Mouse (Mus musculus) forelimb bud, embryonic 11.5 days (tissue): Measurements from ENCODE around the gene Trp53tg5.

Experiments used
- DNase-seq: peaks from one replicate; pipeline ENCODE4 v3.0.0-alpha.2; 2012; ENCODE audit warnings: low read depth, low spot score

The Trp53tg5 gene

GRCm38 (mm10) chr2:164473624-164474023 is at the start of gene Trp53tg5:
TSS of gene Trp53tg5 (minus strand) at chr2:164473724.
- no peak for DNase-seq

DNA sequence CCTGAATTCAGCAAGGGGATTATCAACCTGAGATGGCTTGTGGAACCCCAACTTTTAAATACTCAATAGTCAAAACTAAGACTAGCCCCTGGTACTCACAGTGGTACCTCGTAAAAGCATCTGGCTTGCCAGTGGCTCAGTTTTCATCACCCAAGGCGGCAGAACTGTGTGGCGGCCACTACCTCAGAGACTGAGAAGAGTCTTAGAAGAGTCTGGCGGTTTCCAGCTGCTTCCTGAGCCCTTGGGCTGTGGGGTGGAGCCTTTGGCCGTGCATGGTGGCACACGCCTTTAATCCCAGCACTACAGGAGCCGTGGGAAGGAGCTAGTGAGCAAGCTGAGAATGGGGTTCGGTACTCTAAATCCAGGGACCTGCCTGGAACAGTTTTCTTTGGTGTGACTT is 48.8 kb upstream of the Trp53tg5 start:
- no peak for DNase-seq

- DNase-seq: no peak
Observed at GRCm38 (mm10) chr2:164521841-164522240, 48.3 kb upstream of the Trp53tg5 start.

DNA sequence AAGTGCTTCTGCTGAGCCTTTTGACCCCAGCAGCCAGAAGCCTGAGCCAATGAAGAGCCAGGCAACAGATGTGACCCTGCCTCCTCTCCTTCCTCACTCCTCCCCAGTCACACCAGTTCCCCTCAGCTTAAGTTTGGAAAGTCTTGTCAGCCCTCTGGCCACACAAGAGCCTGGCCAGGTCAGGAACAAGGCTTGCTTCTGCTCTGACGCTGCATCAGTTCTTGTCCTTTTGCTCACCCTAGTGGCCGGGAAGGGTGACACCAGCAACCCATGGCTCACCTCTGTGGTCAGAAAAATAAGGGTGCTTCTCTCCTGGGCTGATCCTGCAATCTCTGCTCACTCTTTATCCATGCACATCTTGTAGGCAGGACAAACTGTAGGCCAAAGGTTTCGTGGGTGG is 47.3 kb upstream of the Trp53tg5 start:
- no peak for DNase-seq

DNA sequence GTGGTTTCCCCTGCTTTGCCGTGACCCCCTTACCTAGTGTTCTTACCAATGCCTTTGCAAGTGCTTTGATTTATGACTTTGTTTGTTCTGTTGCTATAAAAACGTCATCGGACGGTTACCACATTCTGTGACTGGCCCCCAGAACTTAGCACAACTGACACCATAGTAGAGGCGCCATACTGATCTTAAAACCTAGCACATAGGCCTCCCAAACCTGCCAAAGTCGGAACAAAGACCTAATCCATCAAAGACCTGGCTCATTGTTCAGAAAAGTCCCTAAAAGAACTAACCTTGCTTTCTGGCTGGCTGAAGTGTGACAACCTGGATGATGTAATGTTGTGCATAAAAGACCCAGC is 45.6 kb upstream of the Trp53tg5 start:
- no peak for DNase-seq

DNA sequence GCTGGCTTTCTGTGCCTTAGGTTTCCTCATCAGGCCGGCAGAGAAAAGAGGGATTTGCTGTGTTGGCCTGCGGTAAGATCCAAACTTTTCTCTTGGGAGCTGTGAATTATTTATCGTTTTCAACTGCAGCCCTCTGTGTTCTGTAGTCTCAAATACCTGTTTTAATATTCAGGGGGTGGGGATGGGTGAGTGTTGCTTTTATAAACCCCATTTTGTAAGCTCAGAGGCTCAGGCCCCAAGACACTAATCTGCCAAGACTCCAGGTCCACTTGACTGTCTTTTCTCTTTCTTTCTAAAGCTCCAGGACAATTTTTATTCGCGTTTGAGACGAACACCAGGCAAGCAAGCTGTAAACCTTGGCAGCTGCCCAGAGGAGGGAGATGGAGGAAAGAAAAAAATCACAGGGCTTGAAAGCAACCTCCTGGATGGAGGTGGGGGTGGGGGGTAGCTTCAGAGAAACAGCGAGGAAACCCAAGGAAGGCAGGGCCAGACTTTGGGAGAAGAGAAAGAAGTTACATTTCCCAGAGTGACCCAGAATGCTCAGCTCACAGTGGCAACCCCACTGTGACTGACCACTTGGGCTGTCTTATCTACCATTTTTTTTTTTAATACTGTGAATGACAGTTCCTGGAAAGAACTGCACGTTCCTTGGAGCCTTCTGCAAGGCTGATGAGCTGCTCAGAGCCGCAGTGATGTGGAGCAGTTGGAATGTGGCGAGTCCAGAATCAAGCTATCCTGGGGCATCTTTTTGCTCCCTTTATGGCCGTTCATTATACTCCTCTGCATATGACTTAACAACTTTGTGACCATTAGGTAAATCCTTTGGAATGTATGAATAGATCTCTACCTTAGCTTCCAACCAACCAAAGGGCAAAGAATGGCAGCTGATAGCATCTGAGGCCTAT is 45.0 kb upstream of the Trp53tg5 start:
- no peak for DNase-seq

GRCm38 (mm10) chr2:164517485-164518221 is 44.1 kb upstream of the Trp53tg5 start:
- peak; percentile 48 for DNase-seq

- no peak for DNase-seq
Observed at GRCm38 (mm10) chr2:164516592-164516991, 43.1 kb upstream of the Trp53tg5 start.

DNA sequence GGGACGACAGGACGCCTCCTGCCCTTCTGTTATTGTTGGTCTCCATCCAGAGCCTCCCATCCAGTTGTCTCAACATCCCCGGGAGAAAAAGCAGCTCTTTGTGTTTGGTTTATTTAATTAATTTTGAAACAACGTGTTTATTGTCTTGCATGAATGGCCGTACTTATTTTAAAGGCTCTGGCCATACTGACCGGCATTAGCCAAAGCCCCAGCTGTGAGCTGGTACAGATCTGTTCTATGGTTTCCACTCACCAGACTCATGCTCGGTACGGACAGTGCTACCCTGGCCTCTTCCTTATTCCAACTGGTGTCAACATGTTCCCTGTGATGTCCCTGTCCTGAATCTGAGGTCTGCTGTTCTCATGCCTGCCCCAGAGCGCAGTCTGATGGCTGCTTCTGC is 42.4 kb upstream of the Trp53tg5 start:
- DNase-seq: no peak

DNA sequence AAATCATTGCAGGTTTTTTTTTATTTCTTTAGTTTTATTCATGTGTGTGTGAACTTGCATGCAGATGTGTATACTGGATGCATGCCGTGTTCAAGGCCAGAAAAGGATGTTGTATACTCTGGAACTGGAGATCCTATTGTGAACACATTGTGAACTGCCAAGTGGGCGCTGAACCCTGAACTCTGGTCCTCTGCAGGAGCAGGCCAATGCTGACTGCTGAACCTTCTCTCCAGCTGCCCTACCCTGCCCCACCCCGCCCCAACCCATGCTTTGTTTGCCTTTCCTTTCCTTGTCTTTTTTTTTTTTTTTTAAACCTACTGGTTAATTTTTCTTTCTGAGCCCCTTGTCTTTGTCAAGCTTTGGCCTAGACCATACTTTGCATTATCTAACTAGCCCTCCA is 41.4 kb upstream of the Trp53tg5 start:
- no peak for DNase-seq

DNA sequence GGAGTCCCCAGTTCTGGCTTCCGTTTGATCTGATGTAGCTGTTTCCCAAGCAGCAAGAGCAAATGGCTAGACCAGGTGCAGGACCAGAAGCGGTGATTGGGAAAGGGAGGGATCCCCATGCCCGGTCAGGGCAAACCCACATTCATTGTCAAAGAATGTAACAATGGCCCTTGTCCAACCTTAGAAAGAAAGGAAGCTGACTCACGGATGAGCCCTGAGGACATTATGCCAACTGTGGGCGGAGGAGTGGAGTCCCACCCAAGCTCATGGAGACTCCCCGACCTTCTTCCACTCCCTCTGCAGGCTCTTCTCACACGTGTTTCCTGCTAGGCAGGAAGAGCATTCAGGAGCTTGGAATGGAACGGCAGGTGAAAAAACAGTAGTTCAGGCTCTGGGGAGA is 39.9 kb upstream of the Trp53tg5 start:
- DNase-seq: no peak

DNA sequence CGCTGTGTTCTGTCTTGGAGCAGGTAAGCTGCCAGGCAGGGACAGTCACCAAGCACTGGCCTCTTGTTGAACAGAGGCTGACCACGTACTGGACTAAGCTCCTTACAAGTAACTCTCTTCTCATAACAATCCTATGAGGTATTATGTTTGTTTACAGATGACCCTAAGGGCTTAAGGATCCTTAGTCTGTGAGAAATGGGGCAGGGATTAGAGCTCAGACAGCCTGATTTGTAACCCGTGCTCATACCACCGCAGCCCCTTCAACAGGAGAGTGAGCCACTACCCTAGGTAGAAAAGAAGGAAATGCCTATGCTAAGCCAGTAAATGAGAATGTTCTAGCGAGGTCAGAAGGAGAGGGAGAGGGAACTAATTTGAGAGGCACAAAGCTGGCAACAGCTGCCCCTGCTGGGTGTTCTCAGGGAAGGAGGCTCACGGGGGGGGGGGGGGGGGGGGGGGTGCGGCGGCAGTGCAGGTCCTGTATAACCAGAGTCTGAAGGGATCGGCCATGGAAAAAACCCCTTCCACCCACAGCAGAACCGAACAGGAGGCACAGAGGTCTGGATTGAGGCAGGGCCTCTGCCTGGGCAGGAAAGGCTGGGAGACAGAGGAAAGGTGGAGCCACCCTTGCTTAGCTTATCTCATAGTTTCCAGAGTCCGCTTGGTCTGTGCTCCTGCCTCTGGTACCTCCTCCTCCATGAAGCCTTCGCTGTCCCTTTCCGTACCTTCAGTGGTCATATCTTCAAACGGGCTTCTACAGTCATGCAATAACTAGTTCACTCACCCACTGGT is 38.8 kb upstream of the Trp53tg5 start:
- no peak for DNase-seq

DNA sequence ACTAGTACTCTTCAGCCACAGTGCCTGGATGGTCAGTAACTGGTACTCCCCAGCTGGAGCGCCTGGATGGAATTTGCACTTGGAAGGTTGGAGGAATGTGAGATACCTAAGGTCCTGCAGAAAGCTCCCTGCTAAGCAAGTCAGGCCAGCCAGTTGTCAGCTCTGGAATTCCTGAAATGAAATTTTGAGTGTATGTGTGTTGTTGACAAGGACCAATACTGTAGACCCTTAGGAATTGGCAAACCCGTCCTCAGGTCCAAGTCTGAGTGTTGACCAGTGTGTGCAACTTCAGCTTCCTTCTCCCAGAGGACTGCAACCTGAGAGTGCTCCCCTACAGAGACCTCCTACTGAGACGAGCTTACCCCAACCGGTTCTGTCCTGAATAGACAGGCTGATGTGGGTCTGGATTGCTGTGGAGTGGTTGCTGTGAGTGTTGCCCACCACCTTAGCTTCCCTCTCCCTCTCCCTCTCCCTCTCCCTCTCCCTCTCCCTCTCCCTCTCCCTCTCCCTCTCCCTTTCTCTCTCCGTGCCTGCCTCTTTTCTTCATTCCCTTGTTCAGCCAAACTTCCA is 37.2 kb upstream of the Trp53tg5 start:
- DNase-seq: no peak

DNA sequence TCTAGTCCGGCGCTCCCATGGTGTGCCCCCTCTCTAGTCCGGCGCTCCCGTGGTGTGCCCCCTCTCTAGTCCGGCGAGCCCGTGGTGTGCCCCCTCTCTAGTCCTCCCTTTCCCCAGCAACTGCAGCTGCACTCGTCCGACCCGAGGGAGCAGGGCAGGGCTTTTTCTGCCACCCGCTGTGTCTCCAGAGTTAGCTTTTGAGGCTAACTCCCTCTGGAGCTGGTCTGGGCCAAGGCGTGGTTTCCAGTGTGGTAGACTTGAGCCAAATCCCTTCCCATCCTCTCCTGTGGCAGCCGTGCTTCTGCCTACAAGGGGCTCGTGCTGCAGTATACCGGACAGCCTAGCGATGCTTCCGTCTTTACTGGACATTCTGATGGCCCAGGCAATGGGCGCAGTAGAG is 34.3 kb upstream of the Trp53tg5 start:
- DNase-seq: no peak

GRCm38 (mm10) chr2:164505619-164506347 is 32.3 kb upstream of the Trp53tg5 start:
- no peak for DNase-seq

DNA sequence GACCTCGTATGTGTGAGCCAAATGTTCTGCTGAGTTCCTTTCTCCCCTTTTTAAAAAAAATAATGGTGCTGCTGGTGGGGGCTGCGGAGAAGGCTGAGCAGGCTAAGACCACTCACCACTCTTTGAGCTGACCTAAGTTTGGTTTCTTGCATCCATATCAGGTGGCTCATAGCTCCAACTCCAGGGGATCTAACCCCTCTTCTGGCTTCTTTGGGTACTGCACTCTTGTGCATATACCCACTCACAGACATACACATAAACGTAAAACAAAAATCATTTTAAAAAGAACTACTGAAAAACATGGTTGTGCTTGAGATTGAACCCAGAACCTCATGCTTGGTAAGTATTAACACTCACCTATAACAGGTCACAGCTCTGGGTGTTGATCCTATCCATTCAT is 31.4 kb upstream of the Trp53tg5 start:
- no peak for DNase-seq

DNA sequence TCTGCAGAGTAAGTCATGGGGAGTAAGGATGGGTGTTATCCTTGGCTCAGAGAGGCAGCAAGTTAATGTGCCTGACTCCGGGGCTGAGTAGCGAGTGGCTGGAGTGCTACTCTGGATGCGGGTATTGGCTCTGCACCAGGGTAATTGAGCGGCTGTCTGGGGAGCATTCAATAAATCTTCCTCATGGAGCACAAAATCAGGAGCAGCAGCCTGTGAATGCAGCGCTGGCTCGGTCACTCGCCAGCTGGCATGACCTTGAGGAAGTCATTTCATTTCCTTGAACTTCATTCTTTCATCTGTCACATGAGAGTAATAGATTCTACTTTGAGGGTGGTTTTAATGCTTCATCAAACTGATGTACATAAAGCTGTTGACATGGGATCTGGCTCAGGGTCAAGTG is 27.0 kb upstream of the Trp53tg5 start:
- no peak for DNase-seq

GRCm38 (mm10) chr2:164499317-164499716 is 25.8 kb upstream of the Trp53tg5 start:
- DNase-seq: no peak

DNA sequence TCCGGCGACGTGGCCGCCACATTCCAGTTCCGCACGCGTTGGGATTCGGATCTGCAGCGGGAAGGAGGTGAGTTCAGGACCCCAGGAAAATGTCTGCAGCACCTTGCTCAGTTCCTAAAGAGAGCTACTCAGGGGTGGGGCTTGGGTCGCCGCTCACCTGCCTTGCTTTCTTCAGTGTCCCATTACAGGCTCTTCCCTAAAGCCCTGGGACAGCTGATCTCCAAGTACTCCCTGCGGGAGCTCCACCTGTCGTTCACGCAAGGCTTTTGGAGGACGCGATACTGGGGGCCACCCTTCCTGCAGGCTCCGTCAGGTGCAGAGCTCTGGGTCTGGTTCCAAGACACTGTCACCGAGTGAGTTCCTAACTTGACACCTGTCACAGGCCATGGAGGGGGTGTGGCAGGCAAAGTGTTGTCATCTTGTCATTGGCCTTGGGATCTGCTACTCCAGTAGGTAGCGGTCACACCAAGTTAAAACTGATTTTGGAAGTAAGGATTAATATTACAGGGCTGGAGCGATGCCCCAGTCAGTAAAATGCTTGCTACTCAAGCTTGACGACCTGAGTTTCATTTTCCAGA is 24.3 kb upstream of the Trp53tg5 start:
- DNase-seq: no peak

DNA sequence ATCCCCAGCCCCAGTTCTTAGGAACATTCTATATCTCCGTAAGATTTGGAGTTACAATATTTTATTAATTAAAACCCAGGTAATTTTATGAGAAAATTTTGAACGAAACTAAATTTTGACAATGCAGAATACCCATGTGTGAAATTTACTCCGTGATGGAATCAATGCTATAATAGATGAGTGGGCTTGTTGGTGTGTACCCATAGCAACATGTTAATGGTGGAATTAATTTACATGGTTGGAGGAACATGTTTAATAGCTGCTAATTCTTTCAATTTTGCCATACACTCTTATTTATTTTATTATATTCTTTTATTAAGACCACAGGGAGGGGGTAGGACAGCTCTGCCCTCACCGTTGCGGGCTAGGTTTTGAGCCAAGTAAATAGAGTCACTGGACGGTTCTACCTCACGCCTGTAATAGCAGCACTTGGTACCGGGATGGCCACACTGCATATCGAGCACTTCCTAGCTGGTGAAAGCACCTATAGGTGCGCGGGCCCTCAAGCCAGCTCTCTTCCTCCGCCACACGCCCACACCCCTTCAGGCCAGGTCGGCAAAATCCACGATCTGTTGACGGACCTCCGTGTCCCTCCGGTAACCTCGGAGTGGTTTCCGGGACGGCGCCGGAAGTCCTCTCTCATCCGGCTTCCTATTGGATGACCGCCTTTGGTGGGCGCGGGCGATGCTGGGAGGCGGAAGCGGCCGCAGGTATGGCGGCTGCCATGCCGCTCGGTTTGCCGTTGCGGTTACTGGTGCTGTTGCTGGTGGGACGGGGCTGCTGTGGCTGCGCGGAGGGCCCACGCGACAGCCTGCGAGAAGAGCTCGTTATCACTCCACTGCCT is 23.5 kb upstream of the Trp53tg5 start, which contains the start of gene Pigt:
TSS of gene Pigt (plus strand) at position 674 of the 844 bp plus-strand sequence.
- peak; percentile 73 for DNase-seq
